ENCODE assay signal across 11 mouse cellular contexts in genomic region chr5:112282780-112283482, GRCm38 (mm10). TPM values are rescaled to one million over a fixed set of nuclear protein-coding genes. Genes with fewer than 3 reads are reported as not detected.
DNase-seq lines count a peak whose midpoint lies in the region; ATAC-seq and TF ChIP-seq lines count a peak whose summit lies in the region.
"Had no signal": no experiment of that assay in that cellular context is flagged by ENCODE, and none has a peak within 500 bp of the region (broad histone marks: within the 10 kb centered on the region; RNA-seq: fewer than 3 reads in every experiment).

No protein-coding gene starts in this region.

- H3K9ac ChIP-seq in ES-Bruce4 (ENCODE audit: low read depth, poor library complexity, severe bottlenecking) = no peak overlapping the region
- H3K9ac ChIP-seq in liver, embryonic 14.5 days (replicated peaks) = no peak overlapping the region

- 25% methylated on average over 9 of the region's 9 CpGs for WGBS in liver, embryonic 14.5 days (ENCODE audit: insufficient replicate concordance)

- H3K4me3 ChIP-seq in ES-Bruce4 (ENCODE audit: low read depth, low read length) = no peak overlapping the region
- H3K4me3 ChIP-seq in bone marrow macrophage, adult 2 months (ENCODE audit: insufficient read depth, low read length) = no peak overlapping the region
- H3K4me3 ChIP-seq in liver, embryonic 14.5 days (ENCODE audit: insufficient read depth in 1 of 2, low read depth in 2 of 2, low read length in 2 of 2) = no peak overlapping the region

- no peaks in the 10 kb centered on the region for H3K27me3 ChIP-seq in ES-Bruce4 (ENCODE audit: control insufficient read depth, insufficient read depth, low read length, poor library complexity, severe bottlenecking)
- no peaks in the 10 kb centered on the region for H3K27me3 ChIP-seq in liver, embryonic 14.5 days (ENCODE audit: control insufficient read depth, insufficient read depth, low read length)

- peaks cover 28% of the 10 kb centered on the region for H3K4me1 ChIP-seq in ES-Bruce4 (ENCODE audit: control insufficient read depth, insufficient read depth, low read length)
- H3K4me1 ChIP-seq in bone marrow macrophage, adult 2 months (ENCODE audit: control insufficient read depth, insufficient read depth, low read length) = peaks cover 83% of the 10 kb centered on the region
- peaks cover 14 to 73% of the 10 kb centered on the region in 2 experiments for H3K4me1 ChIP-seq in liver, embryonic 14.5 days (replicated peaks; ENCODE audit: control insufficient read depth in 2 of 2, insufficient read depth in 2 of 2, low read length in 1 of 2)

- H3K9me3 ChIP-seq in ES-Bruce4 (replicated peaks; ENCODE audit: control insufficient read depth, insufficient read depth, low read length, poor library complexity, severe bottlenecking) = no peaks in the 10 kb centered on the region
- no peaks in the 10 kb centered on the region for H3K9me3 ChIP-seq in liver, embryonic 14.5 days (ENCODE audit: control insufficient read depth, low read length)

- no peak for TF ChIP-seq CTCF in ES-Bruce4 (IDR thresholded peaks at IDR 0.05; ENCODE audit: low read depth, low read length)
- no peak for TF ChIP-seq CTCF in bone marrow macrophage, adult 2 months (IDR thresholded peaks at IDR 0.05; ENCODE audit: low read depth, low read length)
- TF ChIP-seq CTCF in liver, embryonic 14.5 days (IDR thresholded peaks at IDR 0.05; ENCODE audit: low read depth) = no peak

- no peak for TF ChIP-seq POLR2A in ES-Bruce4 (IDR thresholded peaks at IDR 0.05; ENCODE audit: insufficient read depth, low read length)
- no peak for TF ChIP-seq POLR2A in bone marrow macrophage, adult 2 months (IDR thresholded peaks at IDR 0.05; ENCODE audit: borderline replicate concordance, low read depth, low read length)

- no peak for ATAC-seq in liver, embryonic 14.5 days (ENCODE audit: insufficient read depth)
- ATAC-seq: forebrain, embryonic 14.5 days had no signal

- TF ChIP-seq EP300 in ES-Bruce4 (IDR thresholded peaks at IDR 0.05; ENCODE audit: insufficient read depth, low read depth, low read length) = no peak
- TF ChIP-seq EP300 in liver, embryonic 14.5 days (IDR thresholded peaks at IDR 0.05; ENCODE audit: low read depth) = no peak

- DNase-seq in kidney, postnatal 10 days = peak; percentile 35
- DNase-seq in kidney, adult 11 months = no peak
- no peak for DNase-seq in liver, embryonic 14.5 days (ENCODE audit: low read depth in 3 of 3, low spot score in 3 of 3)
- no peak for DNase-seq in ovary, postnatal 14 days (ENCODE audit: low spot score)
- DNase-seq in adrenal gland, postnatal 10 days = no peak
- DNase-seq: cerebellum, adult 9-11 months had no signal

- no peaks in the 10 kb centered on the region for H3K36me3 ChIP-seq in ES-Bruce4 (ENCODE audit: control insufficient read depth, insufficient read depth, low read length, poor library complexity, severe bottlenecking)
- no peaks in the 10 kb centered on the region for H3K36me3 ChIP-seq in liver, embryonic 14.5 days (replicated peaks; ENCODE audit: control insufficient read depth, insufficient read depth, low read depth)

- H3K27ac ChIP-seq in ES-Bruce4 (ENCODE audit: insufficient read depth, low read length) = 0 out of 2 replicates have a peak overlapping the region, but pooled peaks have one; percentile 44
- H3K27ac ChIP-seq in bone marrow macrophage, adult 2 months (ENCODE audit: insufficient read depth, low read depth, low read length) = peak overlapping the region; percentile 29
- H3K27ac ChIP-seq in liver, embryonic 14.5 days = no peak overlapping the region

- H3K4me2 ChIP-seq in liver, embryonic 14.5 days (ENCODE audit: low read depth) = peak overlapping the region; percentile 25

RNA-seq across cellular contexts. Expression of gene Tpst2, which starts 6.4 kb away (rescaled TPM):
- polyA plus RNA-seq in ES-Bruce4 (2011; ENCODE audit: insufficient read depth, insufficient read length, low read depth, missing spikeins) = 25.8 and 37.1 TPM in 2 replicates
- 42.1 and 50.1 TPM in 2 replicates for polyA plus RNA-seq in bone marrow macrophage, adult 2 months (2012; ENCODE audit: insufficient read depth, insufficient read length, missing spikeins)
- polyA plus RNA-seq in liver, embryonic 14.5 days (2012; rRNA removed) = 16.2 and 17.2 TPM in 2 replicates
- 30.7 and 30.9 TPM in 2 replicates for polyA plus RNA-seq in liver, embryonic 14.5 days (2014; fragmentation: Nextera tagmentation; extraction: Ambion mirVana)
- total RNA-seq in adrenal gland, postnatal 10 days (2021) = 100 to 1,000 TPM; 116 to 169 TPM

RNA-seq across cellular contexts. Expression of gene Crybb1, which starts 27.3 kb away (rescaled TPM):
- not detected in 2 replicates for polyA plus RNA-seq in ES-Bruce4 (2011; ENCODE audit: insufficient read depth, insufficient read length, low read depth, missing spikeins)
- polyA plus RNA-seq in bone marrow macrophage, adult 2 months (2012; ENCODE audit: insufficient read depth, insufficient read length, missing spikeins) = not detected in 2 replicates
- not detected in 2 replicates for polyA plus RNA-seq in liver, embryonic 14.5 days (2012; rRNA removed)
- polyA plus RNA-seq in liver, embryonic 14.5 days (2014; fragmentation: Nextera tagmentation; extraction: Ambion mirVana) = 0.24 TPM in 1 of 2 replicates, not detected in the other
- 1 to 10 TPM; 1.4 to 2.2 TPM for total RNA-seq in adrenal gland, postnatal 10 days (2021)
- total RNA-seq: hematopoietic stem cell, adult 5-6 weeks; monocyte, adult 5-6 weeks had no signal

RNA-seq across cellular contexts. Expression of gene Cryba4, which starts 30.6 kb away (rescaled TPM):
- polyA plus RNA-seq in ES-Bruce4 (2011; ENCODE audit: insufficient read depth, insufficient read length, low read depth, missing spikeins) = not detected in 2 replicates
- 3.0 and 4.7 TPM in 2 replicates for polyA plus RNA-seq in bone marrow macrophage, adult 2 months (2012; ENCODE audit: insufficient read depth, insufficient read length, missing spikeins)
- 0.39 and 0.63 TPM in 2 replicates for polyA plus RNA-seq in liver, embryonic 14.5 days (2012; rRNA removed)
- polyA plus RNA-seq in liver, embryonic 14.5 days (2014; fragmentation: Nextera tagmentation; extraction: Ambion mirVana) = 0.59 and 0.95 TPM in 2 replicates
- total RNA-seq in adrenal gland, postnatal 10 days (2021) = 10 to 100 TPM in 1 of 2 experiments, 1 to 10 TPM in 1; 7.9 to 17.4 TPM
- total RNA-seq: hematopoietic stem cell, adult 5-6 weeks had no signal

RNA-seq across cellular contexts. Expression of gene Tfip11, which starts 43.2 kb away (rescaled TPM):
- 23.9 and 24.8 TPM in 2 replicates for polyA plus RNA-seq in ES-Bruce4 (2011; ENCODE audit: insufficient read depth, insufficient read length, low read depth, missing spikeins)
- polyA plus RNA-seq in bone marrow macrophage, adult 2 months (2012; ENCODE audit: insufficient read depth, insufficient read length, missing spikeins) = 26.4 and 28.4 TPM in 2 replicates
- polyA plus RNA-seq in liver, embryonic 14.5 days (2012; rRNA removed) = 10.7 and 11.6 TPM in 2 replicates
- polyA plus RNA-seq in liver, embryonic 14.5 days (2014; fragmentation: Nextera tagmentation; extraction: Ambion mirVana) = 8.0 and 9.2 TPM in 2 replicates
- total RNA-seq in adrenal gland, postnatal 10 days (2021) = 10 to 100 TPM; 28.4 to 32.3 TPM

RNA-seq across cellular contexts. Expression of gene Srrd, which starts 59.9 kb away (rescaled TPM):
- polyA plus RNA-seq in ES-Bruce4 (2011; ENCODE audit: insufficient read depth, insufficient read length, low read depth, missing spikeins) = 19.1 TPM in 2 replicates
- 32.3 and 37.4 TPM in 2 replicates for polyA plus RNA-seq in bone marrow macrophage, adult 2 months (2012; ENCODE audit: insufficient read depth, insufficient read length, missing spikeins)
- polyA plus RNA-seq in liver, embryonic 14.5 days (2012; rRNA removed) = 15.7 and 16.0 TPM in 2 replicates
- polyA plus RNA-seq in liver, embryonic 14.5 days (2014; fragmentation: Nextera tagmentation; extraction: Ambion mirVana) = 13.3 and 15.3 TPM in 2 replicates
- total RNA-seq in adrenal gland, postnatal 10 days (2021) = 10 to 100 TPM; 15.7 to 25.8 TPM
